Mouse (Mus musculus) midbrain, embryonic 10.5 days (tissue): ENCODE data around the gene Tgm2. TPM values are rescaled to one million over a fixed set of nuclear protein-coding genes. Genes with fewer than 3 reads are reported as not detected.

Experiments used
- DNase-seq: peaks from one replicate; pipeline ENCODE4 v3.0.0-alpha.2; 2017; ENCODE audit warnings: low spot score
- H3K27ac ChIP-seq: fragments of 300-500 bp; sonication (generic); replicated peaks from 2 replicates; pipeline ENCODE4 v1.5.1; 2016; ENCODE audit warnings: mild to moderate bottlenecking
- H3K27me3 ChIP-seq: fragments of 300-500 bp; sonication (generic); 2 replicates; pipeline ENCODE4 v1.6.1; 2016; ENCODE audit warnings: low read depth, mild to moderate bottlenecking; ENCODE audit not compliant: poor library complexity, severe bottlenecking
- H3K36me3 ChIP-seq: fragments of 300-500 bp; sonication (generic); 2 replicates; pipeline ENCODE4 v1.6.1; 2016; ENCODE audit warnings: mild to moderate bottlenecking, moderate library complexity
- H3K4me1 ChIP-seq: fragments of 300-500 bp; sonication (generic); 2 replicates; pipeline ENCODE4 v1.6.1; 2016
- H3K4me3 ChIP-seq: fragments of 300-500 bp; sonication (generic); 2 replicates; pipeline ENCODE4 v1.5.1; 2016; ENCODE audit warnings: mild to moderate bottlenecking, moderate library complexity
- H3K9me3 ChIP-seq: fragments of 300-500 bp; sonication (generic); replicated peaks from 2 replicates; pipeline ENCODE4 v1.6.1; 2016; ENCODE audit warnings: mild to moderate bottlenecking
- WGBS: fragments of 180-500 bp; shearing (Covaris S2); methylation state at CpG from one replicate; pipeline ENCODE4 v1.1.7; 2016; 5-methylcytosine and 5-hydroxymethylcytosine counted together
- polyA plus RNA-seq: library from polyadenylated mRNA; unstranded; fragments of >200 nt; fragmentation: Nextera tagmentation; extraction: Ambion mirVana; gene quantifications from 2 replicates; pipeline ENCODE4 v1.2.1, GENCODE M21; 2016

Tgm2 gene
- polyA plus RNA-seq, 1 experiment from 2014 or later: 9.0 TPM

DNA sequence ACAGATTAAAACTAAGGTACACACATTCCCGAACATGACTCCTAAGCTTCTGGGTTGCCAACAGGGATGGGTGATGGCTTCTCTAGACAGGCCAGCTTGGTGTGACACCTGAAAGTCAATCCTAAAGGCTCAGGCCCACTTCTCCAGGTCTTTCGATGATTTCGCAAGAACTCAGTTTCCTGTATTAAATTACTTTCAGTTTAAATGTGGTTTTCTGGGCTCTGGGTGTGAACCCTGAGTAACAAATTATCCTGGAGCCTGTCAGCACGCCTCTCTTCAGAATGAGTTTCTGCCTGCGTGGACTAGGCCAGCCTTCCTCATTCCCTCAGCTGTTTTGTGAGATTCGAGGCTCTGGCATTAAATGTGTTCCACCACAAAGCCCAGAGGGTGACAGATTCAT is 16.8 kb upstream of the Tgm2 start:
- Histone ChIP-seq H3K4me1 (peaks cover 27% of the 10 kb centered on the region), H3K36me3 (no peaks in the 10 kb centered on the region), H3K27ac (no peak overlapping the region), H3K4me3 (no peak overlapping the region), H3K27me3 (no peaks in the 10 kb centered on the region), H3K9me3 (no peaks in the 10 kb centered on the region)
- DNase-seq: no peak
- WGBS: 90% methylated on average over 6 of the region's 6 CpGs

- Histone ChIP-seq H3K9me3 (no peaks in the 10 kb centered on the region), H3K4me3 (no peak overlapping the region), H3K27ac (no peak overlapping the region), H3K4me1 (peaks cover 33% of the 10 kb centered on the region), H3K27me3 (no peaks in the 10 kb centered on the region), H3K36me3 (no peaks in the 10 kb centered on the region)
- WGBS: 89% methylated on average over 6 of the region's 6 CpGs
- no peak for DNase-seq
Observed at GRCm38 (mm10) chr2:158161761-158162160, 15.5 kb upstream of the Tgm2 start.

- Histone ChIP-seq H3K36me3 (no peaks in the 10 kb centered on the region), H3K9me3 (no peaks in the 10 kb centered on the region), H3K27me3 (no peaks in the 10 kb centered on the region), H3K4me3 (no peak overlapping the region), H3K4me1 (peaks cover 36% of the 10 kb centered on the region), H3K27ac (peak overlapping the region; percentile 53)
- DNase-seq: no peak
- WGBS: 70% methylated on average over 7 of the region's 7 CpGs
Observed at GRCm38 (mm10) chr2:158159376-158160235, 13.4 kb upstream of the Tgm2 start.

- peaks cover 56% of the 10 kb centered on the region for H3K4me1 ChIP-seq
- H3K27me3 ChIP-seq: no peaks in the 10 kb centered on the region
- H3K9me3 ChIP-seq: no peaks in the 10 kb centered on the region
- DNase-seq: no peak
- H3K4me3 ChIP-seq: no peak overlapping the region
- no peaks in the 10 kb centered on the region for H3K36me3 ChIP-seq
- 66% methylated on average over 8 of the region's 8 CpGs for WGBS
- H3K27ac ChIP-seq: peak overlapping the region; percentile 33; the same call in 1 of the 2 replicates
Observed at GRCm38 (mm10) chr2:158157654-158158053, 11.4 kb upstream of the Tgm2 start.

GRCm38 (mm10) chr2:158156487-158156886 is 10.3 kb upstream of the Tgm2 start:
- 95% methylated on average over 9 of the region's 9 CpGs for whole genome bisulfite sequencing
- H3K4me1 ChIP-seq: peaks cover 63% of the 10 kb centered on the region
- H3K36me3 ChIP-seq: no peaks in the 10 kb centered on the region
- no peak overlapping the region for H3K4me3 ChIP-seq
- DNase-seq: no peak
- no peaks in the 10 kb centered on the region for H3K9me3 ChIP-seq
- H3K27ac ChIP-seq: no peak overlapping the region
- H3K27me3 ChIP-seq: no peaks in the 10 kb centered on the region

DNA sequence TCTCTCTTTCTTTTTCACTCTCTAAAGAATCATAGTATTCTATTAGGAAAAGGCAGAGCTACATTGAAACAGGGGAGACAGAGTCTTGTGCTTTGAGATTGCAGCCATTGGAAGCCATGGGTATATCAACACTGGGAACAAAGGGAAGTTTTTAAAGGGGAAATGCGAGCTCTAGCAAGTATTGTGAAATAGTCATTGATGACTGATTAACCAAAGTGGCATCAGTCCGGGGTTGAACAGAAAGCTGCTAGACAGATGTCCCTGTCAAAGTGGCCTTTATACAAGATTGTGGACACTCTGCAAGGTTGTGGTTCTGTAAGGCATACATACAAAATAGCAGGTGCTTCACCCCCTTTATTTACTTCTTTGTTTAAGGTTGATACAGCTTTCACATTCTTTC is 9.4 kb upstream of the Tgm2 start:
- DNase-seq: no peak
- WGBS: 83% methylated on average over 2 of the region's 2 CpGs
- peaks cover 61% of the 10 kb centered on the region for H3K4me1 ChIP-seq
- no peak overlapping the region for H3K27ac ChIP-seq
- no peaks in the 10 kb centered on the region for H3K27me3 ChIP-seq
- H3K36me3 ChIP-seq: no peaks in the 10 kb centered on the region
- peaks cover 4% of the 10 kb centered on the region; the same call in 1 of the 2 replicates for H3K9me3 ChIP-seq
- H3K4me3 ChIP-seq: no peak overlapping the region

DNA sequence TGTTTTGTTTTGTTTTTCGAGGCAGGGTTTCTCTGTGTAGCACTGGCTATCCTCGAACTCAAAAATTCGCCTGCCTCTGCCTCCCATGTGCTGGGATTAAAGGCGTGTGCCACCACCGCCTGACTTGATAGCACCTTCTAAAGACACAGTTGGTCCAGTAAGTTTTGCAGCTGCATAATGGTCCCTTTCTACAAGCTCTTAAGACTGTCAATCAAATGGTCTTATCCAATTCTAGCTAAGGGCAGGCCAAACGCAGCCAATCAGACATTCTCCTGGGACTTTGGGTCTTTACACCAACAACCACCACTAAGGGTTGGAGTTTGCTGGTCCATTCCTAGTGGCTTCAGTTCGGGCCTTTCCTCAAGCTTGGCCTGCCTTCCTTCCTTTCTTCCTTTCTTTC is 8.9 kb upstream of the Tgm2 start:
- H3K4me3 ChIP-seq: no peak overlapping the region
- no peak overlapping the region for H3K27ac ChIP-seq
- WGBS: 91% methylated on average over 7 of the region's 7 CpGs
- peaks cover 4% of the 10 kb centered on the region; the same call in 1 of the 2 replicates for H3K9me3 ChIP-seq
- peaks cover 56% of the 10 kb centered on the region for H3K4me1 ChIP-seq
- H3K27me3 ChIP-seq: no peaks in the 10 kb centered on the region
- DNase-seq: no peak
- H3K36me3 ChIP-seq: no peaks in the 10 kb centered on the region

GRCm38 (mm10) chr2:158154641-158155040 is 8.4 kb upstream of the Tgm2 start:
- no peaks in the 10 kb centered on the region for H3K36me3 ChIP-seq
- no peak overlapping the region for H3K4me3 ChIP-seq
- no peak for DNase-seq
- peaks cover 4% of the 10 kb centered on the region; the same call in 1 of the 2 replicates for H3K9me3 ChIP-seq
- H3K27me3 ChIP-seq: no peaks in the 10 kb centered on the region
- peaks cover 52% of the 10 kb centered on the region for H3K4me1 ChIP-seq
- WGBS: 64% methylated on average over 8 of the region's 8 CpGs
- H3K27ac ChIP-seq: peak overlapping the region; percentile 86; the same call in 1 of the 2 replicates

DNA sequence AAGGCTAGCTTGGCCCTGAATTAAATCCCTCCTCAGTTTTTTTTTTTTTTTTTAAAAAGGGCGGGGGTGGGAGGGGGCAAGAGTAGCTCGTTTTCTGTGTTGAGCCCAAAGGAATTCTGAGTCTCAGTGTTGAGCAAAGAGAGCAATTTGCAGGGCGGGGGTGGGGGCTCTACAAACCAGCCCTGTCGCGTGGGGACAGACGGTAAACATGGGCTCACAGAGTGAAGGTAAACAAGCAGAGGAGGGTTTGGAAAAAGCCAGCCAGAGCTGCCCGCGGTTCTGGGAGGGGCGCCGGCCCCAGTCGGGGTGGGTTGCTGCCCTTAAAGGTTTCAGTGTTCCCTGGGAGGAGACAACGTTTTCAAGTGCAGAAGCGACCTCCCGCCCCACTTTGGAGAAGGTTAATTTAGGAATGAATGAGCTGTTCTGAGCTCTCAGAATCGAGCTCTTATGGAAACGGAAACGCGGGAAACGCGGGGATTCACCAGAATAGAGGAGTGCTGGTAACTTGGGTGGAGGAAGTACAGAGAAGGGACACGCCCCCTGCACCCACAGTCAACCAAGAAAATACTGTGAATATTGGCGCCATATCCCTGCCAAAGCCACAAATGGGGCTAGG is 7.6 kb upstream of the Tgm2 start:
- Histone ChIP-seq H3K36me3 (no peaks in the 10 kb centered on the region), H3K27me3 (no peaks in the 10 kb centered on the region), H3K9me3 (peaks cover 4% of the 10 kb centered on the region; the same call in 1 of the 2 replicates), H3K4me3 (peak overlapping the region; percentile 50), H3K4me1 (peaks cover 44% of the 10 kb centered on the region), H3K27ac (peak overlapping the region; percentile 86)
- WGBS: 2% methylated on average over 22 of the region's 22 CpGs
- peak; percentile 51 for DNase-seq

DNA sequence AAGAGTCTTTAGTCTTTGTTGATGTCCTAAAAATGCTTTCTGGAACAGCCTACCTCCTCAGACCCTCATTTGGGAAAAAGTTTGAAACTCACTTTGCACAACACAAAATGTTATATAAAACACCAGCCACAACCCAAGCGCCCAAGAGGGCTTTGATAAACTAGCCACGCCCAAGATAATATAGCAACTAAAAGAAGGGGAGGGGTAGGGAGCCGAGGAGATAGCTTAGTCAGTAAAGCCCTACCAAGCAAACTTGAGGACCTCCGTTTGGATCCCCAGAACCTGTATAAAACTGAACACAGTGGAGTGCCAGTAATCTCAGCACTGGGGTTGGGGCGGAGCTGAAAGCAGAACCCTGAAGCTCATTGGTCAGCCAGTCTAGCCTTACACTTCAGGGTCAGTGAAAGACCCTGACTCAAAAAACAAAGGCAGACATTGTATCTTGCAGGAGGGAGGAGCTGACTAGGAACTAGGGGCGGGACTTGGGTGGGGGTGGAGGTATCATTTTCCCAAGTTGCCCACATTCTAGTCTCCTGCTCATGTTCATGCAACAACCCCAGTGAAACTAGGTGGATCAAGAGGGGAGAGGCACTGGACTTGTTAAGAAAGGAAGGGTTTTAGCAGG is 6.6 kb upstream of the Tgm2 start:
- peak overlapping the region; percentile 86 for H3K27ac ChIP-seq
- H3K27me3 ChIP-seq: no peaks in the 10 kb centered on the region
- H3K36me3 ChIP-seq: no peaks in the 10 kb centered on the region
- H3K4me1 ChIP-seq: peaks cover 38% of the 10 kb centered on the region
- DNase-seq: peak; percentile 61
- peaks cover 4% of the 10 kb centered on the region; the same call in 1 of the 2 replicates for H3K9me3 ChIP-seq
- WGBS: 34% methylated on average over 6 of the region's 6 CpGs
- no peak overlapping the region; the same call in 1 of the 2 replicates for H3K4me3 ChIP-seq

GRCm38 (mm10) chr2:158151077-158151476 is 4.8 kb upstream of the Tgm2 start:
- Histone ChIP-seq H3K4me1 (peaks cover 34% of the 10 kb centered on the region), H3K27me3 (peaks cover 10% of the 10 kb centered on the region), H3K36me3 (no peaks in the 10 kb centered on the region), H3K9me3 (peaks cover 4% of the 10 kb centered on the region; the same call in 1 of the 2 replicates), H3K27ac (no peak overlapping the region), H3K4me3 (no peak overlapping the region)
- WGBS: 98% methylated on average over 3 of the region's 3 CpGs
- no peak for DNase-seq

GRCm38 (mm10) chr2:158146971-158147370 is 735 bp upstream of the Tgm2 start:
- peaks cover 32% of the 10 kb centered on the region for H3K4me1 ChIP-seq
- WGBS: 89% methylated on average over 8 of the region's 8 CpGs
- H3K27ac ChIP-seq: no peak overlapping the region
- peaks cover 32% of the 10 kb centered on the region for H3K27me3 ChIP-seq
- DNase-seq: no peak
- H3K36me3 ChIP-seq: no peaks in the 10 kb centered on the region
- peaks cover 4% of the 10 kb centered on the region; the same call in 1 of the 2 replicates for H3K9me3 ChIP-seq
- no peak overlapping the region for H3K4me3 ChIP-seq
